Mouse (Mus musculus) hindbrain, embryonic 10.5 days (tissue): ENCODE data around the gene Ttll8. TPM values are rescaled to one million over a fixed set of nuclear protein-coding genes. Genes with fewer than 3 reads are reported as not detected.

ENCODE experiments used
- DNase-seq: peaks from one replicate; pipeline ENCODE4 v3.0.0-alpha.2; 2017; ENCODE audit warnings: low spot score
- H3K27ac ChIP-seq: fragments of 300-500 bp; sonication (generic); 2 replicates; pipeline ENCODE4 v1.5.1; 2016; ENCODE audit warnings: mild to moderate bottlenecking, moderate library complexity
- H3K27me3 ChIP-seq: fragments of 300-500 bp; sonication (generic); 2 replicates; pipeline ENCODE4 v1.6.1; 2016; ENCODE audit warnings: mild to moderate bottlenecking; ENCODE audit not compliant: poor library complexity, insufficient read depth, severe bottlenecking
- H3K36me3 ChIP-seq: fragments of 300-500 bp; sonication (generic); 2 replicates; pipeline ENCODE4 v1.6.1; 2016; ENCODE audit warnings: mild to moderate bottlenecking, moderate library complexity
- H3K4me1 ChIP-seq: fragments of 300-500 bp; sonication (generic); replicated peaks from 2 replicates; pipeline ENCODE4 v1.6.1; 2016; ENCODE audit warnings: mild to moderate bottlenecking
- H3K4me3 ChIP-seq: fragments of 300-500 bp; sonication (generic); 2 replicates; pipeline ENCODE4 v1.5.1; 2016; ENCODE audit warnings: mild to moderate bottlenecking, moderate library complexity
- H3K9me3 ChIP-seq: fragments of 300-500 bp; sonication (generic); 2 replicates; pipeline ENCODE4 v1.6.1; 2016; ENCODE audit warnings: mild to moderate bottlenecking, moderate library complexity
- WGBS: fragments of 180-500 bp; shearing (Covaris S2); methylation state at CpG from one replicate; pipeline ENCODE4 v1.1.7; 2016; 5-methylcytosine and 5-hydroxymethylcytosine counted together
- polyA plus RNA-seq: library from polyadenylated mRNA; unstranded; fragments of >200 nt; fragmentation: Nextera tagmentation; extraction: Ambion mirVana; gene quantifications from 2 replicates; pipeline ENCODE4 v1.2.1, GENCODE M21; 2016

Ttll8 gene
- 0.05 and 0.08 TPM in 2 replicates for polyA plus RNA-seq

DNA sequence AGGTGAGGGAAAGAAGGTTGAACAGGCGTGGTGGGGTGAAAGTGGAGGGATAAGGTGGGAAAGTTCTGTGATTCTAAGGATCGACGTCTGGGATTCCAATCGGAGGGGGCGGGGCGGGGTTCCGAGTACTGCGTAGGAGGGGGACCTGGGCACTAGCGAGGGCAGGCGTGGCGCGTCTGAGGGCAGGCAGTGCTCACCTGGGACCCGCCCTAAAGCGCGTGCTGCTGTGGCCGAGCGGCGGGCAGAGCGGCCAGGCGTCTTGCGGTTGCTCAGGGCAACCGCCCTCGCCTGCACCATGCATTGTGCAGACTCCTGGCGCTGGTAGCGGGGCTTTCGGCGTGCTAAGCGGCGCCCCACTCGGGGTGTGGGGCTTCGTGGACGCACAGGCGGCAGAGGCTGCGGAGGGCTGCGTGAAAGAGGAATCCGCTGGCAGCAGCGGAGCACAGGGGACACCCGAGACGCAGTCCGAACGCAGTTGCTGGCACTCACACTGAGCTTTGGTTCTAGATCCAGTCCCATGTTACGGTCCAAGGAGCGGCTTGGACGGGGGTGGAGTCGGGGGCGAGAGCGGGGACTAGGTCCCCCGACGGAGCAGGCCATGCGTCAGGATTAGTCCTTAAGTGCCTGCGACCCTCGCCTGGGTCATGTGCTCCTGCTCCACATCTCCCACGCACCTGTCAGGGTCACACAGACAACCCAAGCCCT, at the start of gene Ttll8:
Ttll8 (minus strand) TSS at position 51 of the 705 bp plus-strand sequence.
- WGBS: 4% methylated on average over 53 of the region's 53 CpGs
- Histone ChIP-seq H3K27me3 (peaks cover 51% of the 10 kb centered on the region), H3K27ac (peak within 1 kb of the TSS; percentile 83)

DNA sequence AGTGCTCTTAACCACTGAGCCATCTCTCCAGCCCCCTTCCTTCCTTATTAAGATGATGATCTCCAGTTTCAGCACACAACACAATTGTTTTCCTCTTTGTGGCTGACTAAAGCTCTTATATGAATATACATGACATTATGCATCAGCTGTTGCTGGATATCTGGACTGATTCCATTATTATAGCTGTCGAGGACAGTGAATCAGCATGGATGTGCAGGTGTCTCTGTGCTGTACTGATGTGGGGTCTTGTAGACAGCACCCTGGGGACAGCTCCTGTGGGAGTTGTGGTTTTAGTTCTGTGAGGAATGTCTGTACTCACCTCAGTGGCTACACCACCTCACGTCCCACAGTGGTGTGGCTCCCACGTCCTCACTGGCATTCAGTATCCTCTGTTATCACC, 47.0 kb upstream of the Ttll8 start:
- Histone ChIP-seq H3K9me3 (no peaks in the 10 kb centered on the region), H3K4me1 (no peaks in the 10 kb centered on the region; the same call in 1 of the 2 replicates), H3K36me3 (no peaks in the 10 kb centered on the region), H3K27me3 (no peaks in the 10 kb centered on the region; the same call in 1 of the 2 replicates), H3K27ac (no peak overlapping the region), H3K4me3 (no peak overlapping the region)
- no peak for DNase-seq
- 83% methylated on average over 3 of the region's 3 CpGs for WGBS

More for the DNA sequence above, at the start of gene Ttll8:
- peak within 1 kb of the TSS; percentile 58 for H3K4me3 ChIP-seq
- H3K36me3 ChIP-seq: no peaks in the 10 kb centered on the region
- peaks cover 16% of the 10 kb centered on the region for H3K4me1 ChIP-seq
- DNase-seq: peak; percentile 52
- H3K9me3 ChIP-seq: no peaks in the 10 kb centered on the region

GRCm38 (mm10) chr15:89000367-89000766, 46.1 kb upstream of the Ttll8 start:
- no peak for DNase-seq
- Histone ChIP-seq H3K9me3 (no peaks in the 10 kb centered on the region), H3K36me3 (no peaks in the 10 kb centered on the region), H3K4me1 (no peaks in the 10 kb centered on the region; the same call in 1 of the 2 replicates), H3K27ac (no peak overlapping the region), H3K4me3 (no peak overlapping the region), H3K27me3 (no peaks in the 10 kb centered on the region; the same call in 1 of the 2 replicates)
- 58% methylated on average over 2 of the region's 2 CpGs for WGBS

- Histone ChIP-seq H3K9me3 (no peaks in the 10 kb centered on the region), H3K27ac (no peak overlapping the region), H3K27me3 (no peaks in the 10 kb centered on the region; the same call in 1 of the 2 replicates), H3K4me3 (no peak overlapping the region), H3K36me3 (no peaks in the 10 kb centered on the region), H3K4me1 (no peaks in the 10 kb centered on the region; the same call in 1 of the 2 replicates)
- 85% methylated on average over 2 of the region's 2 CpGs for WGBS
- DNase-seq: peak; percentile 5
Observed at GRCm38 (mm10) chr15:88999124-88999523, 44.9 kb upstream of the Ttll8 start.

DNA sequence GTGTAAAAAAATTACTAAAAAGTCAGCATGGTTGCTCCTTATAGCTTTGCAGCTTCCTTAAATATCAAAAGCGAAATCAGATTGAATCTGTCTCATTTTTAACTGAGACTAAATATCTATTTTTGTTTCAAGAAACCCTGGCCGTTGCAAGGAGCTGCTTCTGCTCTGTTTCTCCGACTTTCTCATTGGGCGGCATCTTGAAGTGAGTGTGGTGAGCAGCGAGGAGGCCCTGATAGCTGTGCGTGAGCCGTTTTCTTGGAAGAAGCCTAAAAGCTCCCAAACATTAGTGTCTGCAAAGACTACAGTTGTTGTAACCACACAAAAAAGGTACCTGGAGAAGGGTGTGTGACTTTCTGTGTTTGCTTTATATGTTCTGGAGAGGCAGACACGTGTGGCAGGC, 44.4 kb upstream of the Ttll8 start:
- H3K27ac ChIP-seq: no peak overlapping the region
- no peaks in the 10 kb centered on the region; the same call in 1 of the 2 replicates for H3K4me1 ChIP-seq
- no peaks in the 10 kb centered on the region for H3K36me3 ChIP-seq
- WGBS: 81% methylated on average over 8 of the region's 8 CpGs
- DNase-seq: no peak
- no peaks in the 10 kb centered on the region; the same call in 1 of the 2 replicates for H3K27me3 ChIP-seq
- no peak overlapping the region for H3K4me3 ChIP-seq
- no peaks in the 10 kb centered on the region for H3K9me3 ChIP-seq

DNA sequence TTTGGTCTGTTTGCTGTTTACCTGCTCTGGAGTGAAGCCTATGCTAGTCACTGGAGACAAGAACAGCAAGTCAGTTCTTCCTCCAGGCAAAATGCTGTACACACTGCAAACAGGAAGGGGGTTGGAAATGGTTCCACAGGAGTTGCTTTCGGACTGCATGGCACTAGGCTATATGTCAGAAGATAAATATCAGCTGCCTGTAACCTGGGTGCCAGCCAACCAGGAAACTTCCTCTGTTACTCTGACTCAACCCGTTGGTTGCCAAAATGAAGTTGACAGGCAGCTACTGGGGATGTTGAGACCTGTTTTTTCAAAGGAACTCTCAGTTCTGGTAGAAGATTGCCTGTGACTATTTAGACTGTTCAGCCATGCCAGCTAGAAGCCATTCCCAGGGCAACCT, 35.0 kb upstream of the Ttll8 start:
- Histone ChIP-seq H3K4me3 (no peak overlapping the region), H3K4me1 (no peaks in the 10 kb centered on the region), H3K9me3 (no peaks in the 10 kb centered on the region), H3K36me3 (no peaks in the 10 kb centered on the region), H3K27me3 (no peaks in the 10 kb centered on the region), H3K27ac (no peak overlapping the region)
- no peak for DNase-seq
- 81% methylated on average over 2 of the region's 2 CpGs for WGBS

GRCm38 (mm10) chr15:88982534-88983079, 28.4 kb upstream of the Ttll8 start, which contains the start of gene Mov10l1:
Mov10l1 (plus strand) TSS chr15:88982909.
- H3K36me3 ChIP-seq: no peaks in the 10 kb centered on the region
- H3K4me3 ChIP-seq: no peak within 1 kb of the TSS
- peaks cover 4% of the 10 kb centered on the region; the same call in 1 of the 2 replicates for H3K27me3 ChIP-seq
- peaks cover 19% of the 10 kb centered on the region for H3K4me1 ChIP-seq
- WGBS: 93% methylated on average over 31 of the region's 31 CpGs
- DNase-seq: no peak
- H3K27ac ChIP-seq: no peak within 1 kb of the TSS
- 0 out of 2 replicates have a peak, but pooled peaks cover 6% of the 10 kb centered on the region for H3K9me3 ChIP-seq

- Histone ChIP-seq H3K9me3 (0 out of 2 replicates have a peak, but pooled peaks cover 6% of the 10 kb centered on the region), H3K4me3 (no peak overlapping the region), H3K27me3 (peaks cover 4% of the 10 kb centered on the region; the same call in 1 of the 2 replicates), H3K4me1 (peaks cover 20% of the 10 kb centered on the region), H3K27ac (peak overlapping the region; percentile 83), H3K36me3 (no peaks in the 10 kb centered on the region)
- no peak for DNase-seq
- 20% methylated on average over 3 of the region's 3 CpGs for WGBS
Observed at GRCm38 (mm10) chr15:88979138-88979446, 24.9 kb upstream of the Ttll8 start.

DNA sequence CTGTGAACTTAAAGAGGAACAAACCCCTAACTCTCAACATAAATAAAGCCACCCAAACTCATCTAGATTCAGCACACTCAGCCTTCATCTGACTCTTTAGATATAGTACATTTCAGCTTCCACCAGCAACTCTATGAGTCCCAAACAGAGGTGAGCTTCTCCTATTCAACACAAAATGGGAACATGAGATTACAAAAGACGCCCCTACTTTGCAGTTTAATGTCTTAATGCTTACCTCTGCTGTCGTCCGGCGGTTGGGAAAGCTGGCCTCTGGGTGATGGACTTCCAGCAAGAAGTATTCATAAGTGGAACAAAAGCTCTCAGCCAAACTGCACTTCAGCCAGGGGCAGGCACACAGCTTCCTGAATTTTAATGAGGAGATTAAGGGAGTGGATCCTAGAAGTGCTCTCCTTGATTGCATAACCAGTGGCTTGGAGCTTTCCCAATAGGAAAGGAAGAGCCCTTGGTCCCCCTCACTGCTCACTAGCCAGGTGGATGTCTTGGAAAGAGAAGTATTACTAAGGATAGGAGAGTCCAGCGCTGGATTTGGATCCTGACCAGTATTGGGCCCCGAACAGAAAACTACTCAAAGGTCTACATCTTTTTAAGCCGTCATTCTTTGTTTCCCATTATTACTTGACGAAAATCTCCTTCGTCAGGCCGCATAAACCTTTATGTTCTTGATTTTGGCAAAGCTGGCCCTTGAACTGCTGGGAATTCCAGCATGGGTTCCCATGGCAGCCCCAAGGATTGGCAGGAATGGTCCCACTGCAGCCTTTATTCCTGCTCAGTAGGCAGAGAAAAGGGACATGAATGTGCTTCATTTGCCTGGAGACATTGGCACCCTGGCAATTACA, 24.3 kb upstream of the Ttll8 start, which contains the start of gene Mlc1:
Mlc1 (minus strand) TSS at position 727 of the 857 bp plus-strand sequence.
- Histone ChIP-seq H3K27me3 (peaks cover 4% of the 10 kb centered on the region; the same call in 1 of the 2 replicates), H3K36me3 (no peaks in the 10 kb centered on the region), H3K4me3 (peak within 1 kb of the TSS; percentile 34), H3K4me1 (peaks cover 20% of the 10 kb centered on the region), H3K9me3 (0 out of 2 replicates have a peak, but pooled peaks cover 6% of the 10 kb centered on the region), H3K27ac (peak within 1 kb of the TSS; percentile 83)
- WGBS: 30% methylated on average over 10 of the region's 10 CpGs
- peak; percentile 77 for DNase-seq

GRCm38 (mm10) chr15:88972300-88972699, 18.1 kb upstream of the Ttll8 start:
- no peak for DNase-seq
- Histone ChIP-seq H3K27ac (no peak overlapping the region), H3K27me3 (no peaks in the 10 kb centered on the region), H3K4me1 (no peaks in the 10 kb centered on the region; the same call in 1 of the 2 replicates), H3K4me3 (no peak overlapping the region), H3K9me3 (no peaks in the 10 kb centered on the region), H3K36me3 (no peaks in the 10 kb centered on the region)
- WGBS: 90% methylated on average over 4 of the region's 4 CpGs

DNA sequence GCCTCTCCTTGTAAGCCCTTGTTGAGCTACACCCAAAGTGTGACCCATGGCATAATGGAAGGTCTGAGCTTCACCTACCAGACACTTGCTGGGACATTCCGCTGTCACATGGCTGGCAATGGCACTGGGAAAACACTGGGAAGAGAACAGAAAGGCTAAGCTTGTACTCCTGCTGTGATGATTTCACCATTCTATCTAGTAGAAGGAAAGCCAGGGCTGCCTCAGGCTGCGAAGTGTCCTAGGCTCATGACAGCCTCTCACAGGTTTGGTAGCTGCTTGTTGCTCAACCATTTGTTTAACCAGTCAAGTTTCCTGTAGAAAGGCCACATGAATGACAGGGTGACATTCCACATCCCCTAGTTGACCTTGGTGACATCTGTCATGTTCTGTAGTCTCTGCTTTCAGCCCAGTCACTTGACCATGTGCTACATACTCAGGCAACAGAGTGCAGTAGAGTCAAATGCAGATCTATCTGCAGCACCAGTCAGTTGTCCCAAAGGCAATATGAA, 9.9 kb upstream of the Ttll8 start:
- Histone ChIP-seq H3K27me3 (no peaks in the 10 kb centered on the region), H3K27ac (no peak overlapping the region), H3K36me3 (peaks cover 23% of the 10 kb centered on the region; the same call in 1 of the 2 replicates), H3K4me1 (no peaks in the 10 kb centered on the region), H3K4me3 (no peak overlapping the region), H3K9me3 (no peaks in the 10 kb centered on the region)
- WGBS: 90% methylated on average over 2 of the region's 2 CpGs
- DNase-seq: no peak

DNA sequence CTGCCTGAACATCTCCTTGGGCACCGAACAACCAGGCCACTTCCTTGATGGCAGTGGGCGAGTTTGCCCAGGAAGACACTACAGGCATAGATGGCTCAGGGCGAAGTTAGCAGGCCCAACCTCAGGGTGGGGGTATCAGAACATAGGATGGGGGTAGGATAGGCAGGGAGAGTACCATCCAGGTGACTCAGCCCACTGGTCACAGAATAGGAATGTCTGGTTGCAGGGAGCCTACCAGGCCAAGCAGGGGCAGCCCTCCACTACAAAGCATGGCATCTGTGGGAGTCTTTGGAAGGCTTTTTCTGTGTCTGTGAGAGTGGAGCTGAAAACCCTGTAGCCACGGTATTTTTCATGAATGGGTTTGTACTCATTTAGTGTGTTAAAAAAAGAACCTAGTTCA, 3.3 kb upstream of the Ttll8 start:
- no peaks in the 10 kb centered on the region for H3K9me3 ChIP-seq
- 82% methylated on average over 4 of the region's 4 CpGs for WGBS
- no peaks in the 10 kb centered on the region for H3K36me3 ChIP-seq
- no peak overlapping the region for H3K4me3 ChIP-seq
- peaks cover 50% of the 10 kb centered on the region for H3K27me3 ChIP-seq
- peaks cover 16% of the 10 kb centered on the region for H3K4me1 ChIP-seq
- no peak for DNase-seq
- no peak overlapping the region for H3K27ac ChIP-seq
